Mouse (Mus musculus): ENCODE measurements around the gene Gm44965.
A peak's percentile ranks its signal among the peaks of the same experiment; 100 is the strongest.

Gm44965 gene

DNA sequence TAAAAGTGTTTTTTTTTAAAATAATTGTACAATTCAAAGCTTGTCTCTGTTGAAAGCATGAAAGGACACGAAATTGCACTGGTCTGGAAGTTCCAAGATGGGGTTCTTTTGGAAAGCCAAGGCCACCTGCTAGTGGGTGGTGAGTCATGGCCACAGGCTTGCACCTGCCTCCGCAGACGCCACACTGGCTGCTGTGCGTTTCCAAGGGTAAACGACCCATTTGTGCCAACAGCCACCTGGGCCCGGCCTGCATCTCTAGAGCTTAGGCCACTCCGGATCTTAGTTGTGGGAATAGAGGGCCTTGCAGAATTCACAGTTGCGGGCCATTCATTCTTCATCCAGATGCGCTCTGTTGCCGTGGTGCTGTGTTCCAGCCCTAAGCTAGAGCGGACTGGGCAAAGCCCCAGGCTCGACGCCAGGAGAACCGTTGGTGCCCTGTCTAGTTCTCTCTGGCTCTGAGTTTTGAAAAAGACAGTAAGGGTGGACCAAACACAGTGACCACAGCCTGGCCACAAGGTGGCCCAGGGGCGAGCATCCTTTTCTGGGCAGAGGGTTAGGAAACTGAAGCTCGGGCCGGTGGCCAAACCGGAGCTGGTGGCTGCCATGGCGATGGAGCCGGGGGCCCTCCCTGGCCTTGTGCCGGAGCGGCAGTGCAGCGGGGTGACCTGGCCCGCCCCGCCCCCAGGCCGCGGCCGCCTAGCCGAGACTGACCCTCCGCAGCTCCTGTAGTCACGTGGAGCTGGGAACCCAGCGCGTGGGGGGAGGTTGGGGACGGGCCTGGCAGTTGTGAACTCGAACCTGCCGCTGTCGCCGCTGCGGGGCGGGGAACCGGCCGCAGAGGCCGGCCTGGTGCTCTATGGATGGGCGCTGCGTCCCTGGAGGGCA, at the start of gene Gm44965, which contains the start of gene Repin1:
Gm44965 (plus strand) TSS at position 784 of the 885 bp plus-strand sequence.
Repin1 (plus strand) TSS at position 726 of the 885 bp plus-strand sequence.
- peak; percentile 97 for DNase-seq (ENCODE audit: extremely low spot score)

DNA sequence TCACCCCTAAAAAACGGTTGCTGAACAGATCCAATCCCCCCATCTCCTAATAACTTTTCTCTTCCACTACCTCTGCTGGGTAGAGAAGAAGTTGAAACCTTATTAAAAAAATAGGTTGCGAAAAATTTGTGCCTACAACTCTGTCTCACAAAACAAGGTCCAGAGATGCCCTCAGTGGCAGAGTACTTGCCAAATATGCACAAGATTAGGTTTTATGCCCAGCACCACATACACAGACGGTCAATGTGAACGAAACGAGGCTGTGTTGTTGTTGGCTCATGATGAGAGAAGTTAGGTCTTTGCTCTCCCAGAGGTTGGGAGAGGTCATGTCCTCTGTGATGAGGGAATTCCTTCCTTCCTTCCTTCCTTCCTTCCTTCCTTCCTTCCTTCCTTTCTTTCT, 48.5 kb upstream of the Gm44965 start:
- no peak for DNase-seq (ENCODE audit: extremely low spot score)

DNA sequence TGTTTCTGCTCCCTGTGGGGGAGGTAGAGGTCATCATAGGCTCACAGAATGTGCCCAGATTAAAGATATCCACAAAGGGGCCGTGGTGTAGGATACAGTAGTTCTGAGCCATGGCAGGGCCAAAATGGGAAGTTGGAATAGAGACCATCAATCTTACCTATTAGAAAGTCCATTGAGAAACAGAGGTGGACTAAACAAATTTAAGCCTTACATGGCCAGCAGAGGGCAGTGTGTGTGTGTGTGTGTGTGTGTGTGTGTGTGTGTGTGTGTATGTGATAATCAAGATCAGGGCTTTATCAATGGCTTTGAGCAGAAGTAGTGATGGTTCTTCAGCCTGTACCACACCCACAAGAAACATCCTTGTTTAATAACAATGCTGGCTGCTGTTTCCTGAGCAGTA, 47.5 kb upstream of the Gm44965 start:
- DNase-seq (ENCODE audit: extremely low spot score) = peak; percentile 46

DNA sequence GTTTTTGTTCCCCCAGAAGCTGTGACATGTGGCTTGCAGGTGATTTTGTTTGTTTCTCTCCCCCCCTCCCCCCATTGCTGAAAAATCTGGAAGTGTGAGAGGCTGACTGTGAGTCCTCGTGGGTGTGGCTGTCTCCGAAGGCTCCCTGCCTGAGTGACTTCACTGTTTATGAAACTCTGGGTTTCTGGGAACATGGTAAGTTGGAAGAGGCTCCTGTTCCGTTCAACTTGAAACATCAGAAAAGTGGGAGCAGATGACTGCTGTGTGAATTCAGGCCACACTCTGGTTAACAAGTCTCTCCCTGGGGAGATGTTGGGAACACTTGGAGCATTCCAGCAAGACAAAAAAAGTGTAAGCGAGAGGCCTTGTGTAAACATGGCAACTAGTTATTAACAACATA, 46.9 kb upstream of the Gm44965 start:
- no peak for DNase-seq (ENCODE audit: extremely low spot score)

DNA sequence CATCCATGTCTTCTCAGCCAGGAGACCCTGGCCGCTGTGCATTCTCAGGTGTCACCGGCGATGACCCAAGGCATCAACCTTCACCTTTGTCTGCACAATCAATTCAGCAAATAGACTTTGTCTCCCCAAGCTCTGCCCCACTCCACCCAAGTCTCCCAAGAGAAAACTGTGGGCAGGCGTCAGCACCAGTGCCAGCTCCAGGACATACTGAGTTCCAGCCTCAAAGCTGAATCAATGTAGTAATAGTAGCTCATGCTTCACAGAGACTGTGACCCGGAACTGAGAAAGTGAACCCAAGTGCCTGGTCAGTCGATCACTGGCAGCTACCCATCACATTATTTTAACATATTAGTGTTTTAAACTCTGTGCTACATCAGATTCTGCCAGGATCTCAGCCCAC, 45.4 kb upstream of the Gm44965 start:
- DNase-seq (ENCODE audit: extremely low spot score) = no peak

DNA sequence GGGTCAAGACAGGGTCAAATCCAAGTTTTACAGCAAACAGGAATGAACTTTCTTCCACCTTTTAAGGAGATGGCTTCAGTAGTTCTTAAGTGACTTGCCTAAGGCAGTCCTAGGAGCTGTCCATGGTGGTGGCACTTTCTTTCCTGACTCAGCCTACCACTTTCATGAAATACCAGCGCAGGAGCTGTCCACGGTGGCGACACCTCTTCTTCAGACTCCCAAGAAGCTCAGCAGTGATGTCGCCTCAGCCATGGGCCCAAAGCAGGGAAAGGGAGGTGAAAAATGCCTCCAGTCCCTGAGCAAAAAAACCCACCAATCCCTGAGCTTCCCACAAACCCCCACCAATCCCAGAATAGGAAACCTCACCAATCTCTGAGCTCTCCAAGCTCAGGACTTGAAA, 40.8 kb upstream of the Gm44965 start:
- DNase-seq (ENCODE audit: extremely low spot score) = peak; percentile 18

DNA sequence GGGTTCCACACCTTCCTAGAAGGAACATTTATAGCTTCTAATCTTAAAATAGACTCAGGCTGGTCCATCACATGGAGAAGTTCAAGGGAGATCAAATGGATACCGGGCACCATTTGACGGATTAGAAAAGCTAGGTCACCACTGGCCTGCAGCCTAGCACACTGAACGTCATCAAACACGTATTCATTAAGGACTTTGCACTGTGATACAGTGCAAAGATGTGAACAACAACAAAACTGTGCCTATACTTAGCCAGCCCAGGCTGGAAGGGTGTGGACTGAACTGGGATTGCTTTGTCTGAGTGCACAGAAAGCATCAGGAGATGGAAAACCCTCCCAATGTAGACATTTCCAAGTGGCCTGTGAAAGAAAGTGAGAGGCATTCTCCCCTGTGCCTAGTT, 39.9 kb upstream of the Gm44965 start:
- no peak for DNase-seq (ENCODE audit: extremely low spot score)

DNA sequence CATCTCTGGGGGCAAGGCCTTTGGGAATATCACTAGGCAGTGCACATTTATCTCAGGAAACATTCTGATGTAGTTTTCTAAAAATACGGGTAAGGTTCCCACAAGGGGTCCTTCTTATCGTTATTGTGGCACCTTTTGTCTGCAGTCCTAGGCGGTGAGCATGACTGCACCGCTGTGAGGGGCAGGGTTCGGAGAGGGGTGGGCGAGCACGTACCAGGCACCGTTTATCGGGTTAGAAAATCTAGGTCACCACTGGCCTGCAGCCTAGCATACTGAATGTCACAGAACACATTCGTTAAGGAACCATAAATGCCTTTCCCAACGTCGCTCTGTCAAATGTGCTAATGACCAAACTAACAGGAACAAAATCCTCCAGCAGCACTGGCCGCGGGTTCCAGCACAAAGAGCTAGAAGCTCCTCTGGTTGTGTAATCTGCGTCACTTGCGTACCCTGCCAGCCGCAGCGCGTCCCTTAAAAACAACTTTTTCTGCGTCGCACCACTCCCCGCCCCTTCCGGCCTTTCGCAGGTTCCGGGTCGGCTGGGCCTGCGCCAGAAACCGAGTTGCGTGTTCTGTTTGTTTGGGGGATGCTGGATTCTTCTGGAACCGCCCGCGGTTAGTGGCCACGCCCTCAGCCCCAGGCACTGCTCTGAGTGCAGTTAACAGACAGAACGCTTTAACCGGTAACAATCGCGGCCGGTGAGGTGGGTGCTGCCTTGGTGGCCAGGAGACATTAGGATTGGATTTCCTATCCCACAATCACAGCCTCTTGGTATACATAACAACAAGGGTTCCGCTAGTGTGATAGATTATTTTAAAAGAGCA, 39.2 kb upstream of the Gm44965 start, which contains the start of gene Lrrc61:
Lrrc61 (plus strand) TSS at position 517 of the 824 bp plus-strand sequence.
- peak; percentile 88 for DNase-seq (ENCODE audit: extremely low spot score)

DNA sequence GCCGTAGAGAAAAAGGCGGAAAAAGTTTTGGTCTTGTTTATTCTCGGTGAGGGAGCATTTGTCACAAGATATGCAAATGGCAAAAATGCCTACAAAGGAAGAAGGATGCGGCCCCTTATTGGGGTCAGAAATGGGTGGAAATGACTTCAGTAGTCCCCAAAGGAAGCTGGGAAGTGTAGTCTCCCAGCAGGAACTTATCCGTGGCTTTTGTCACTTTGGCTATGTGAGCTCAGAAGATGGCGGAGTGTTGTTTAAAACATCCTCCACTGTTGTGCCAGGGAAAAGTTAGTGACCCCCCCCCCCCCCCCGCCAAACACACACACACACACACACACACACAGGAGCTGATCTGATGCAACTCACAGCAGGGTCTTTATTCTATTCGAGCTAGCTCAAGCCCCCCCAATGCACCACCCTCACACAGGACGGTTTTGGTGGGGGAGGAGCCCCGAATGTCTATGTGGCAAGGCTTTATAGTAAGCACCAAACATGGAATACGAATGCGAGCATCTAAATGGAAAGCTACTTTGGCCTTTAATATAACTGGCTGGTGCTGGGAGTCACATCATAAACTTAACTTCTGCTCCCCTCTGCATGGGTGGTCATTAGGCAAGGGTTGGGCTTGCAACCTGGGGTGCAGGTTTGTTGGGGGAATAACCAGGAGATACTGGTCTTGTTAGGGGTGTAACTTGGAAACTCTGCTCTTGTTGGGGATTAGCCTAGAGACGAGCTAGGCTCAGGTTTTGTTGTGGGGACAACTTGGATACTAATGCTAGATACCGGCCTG, 38.4 kb upstream of the Gm44965 start:
- no peak for DNase-seq (ENCODE audit: extremely low spot score)

DNA sequence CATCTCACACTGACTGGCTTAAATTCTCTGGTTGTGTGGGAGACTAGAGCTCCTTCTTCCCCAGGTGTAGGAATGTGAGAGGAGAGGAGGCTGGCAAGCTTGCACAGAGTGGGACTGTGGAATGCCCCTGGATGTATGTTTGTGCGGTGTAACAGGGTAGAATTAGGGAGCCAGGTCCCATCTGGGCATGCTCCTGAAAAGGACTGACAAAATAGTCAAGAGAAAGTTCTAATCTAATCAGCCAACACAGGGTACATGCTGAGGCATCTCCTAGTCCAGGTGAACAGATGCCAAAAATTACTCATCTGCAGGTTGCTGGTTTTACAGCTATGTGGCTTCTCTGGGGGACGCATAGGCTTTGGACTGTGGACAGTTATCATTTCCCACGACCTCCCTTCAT, 37.8 kb upstream of the Gm44965 start:
- DNase-seq (ENCODE audit: extremely low spot score) = no peak

DNA sequence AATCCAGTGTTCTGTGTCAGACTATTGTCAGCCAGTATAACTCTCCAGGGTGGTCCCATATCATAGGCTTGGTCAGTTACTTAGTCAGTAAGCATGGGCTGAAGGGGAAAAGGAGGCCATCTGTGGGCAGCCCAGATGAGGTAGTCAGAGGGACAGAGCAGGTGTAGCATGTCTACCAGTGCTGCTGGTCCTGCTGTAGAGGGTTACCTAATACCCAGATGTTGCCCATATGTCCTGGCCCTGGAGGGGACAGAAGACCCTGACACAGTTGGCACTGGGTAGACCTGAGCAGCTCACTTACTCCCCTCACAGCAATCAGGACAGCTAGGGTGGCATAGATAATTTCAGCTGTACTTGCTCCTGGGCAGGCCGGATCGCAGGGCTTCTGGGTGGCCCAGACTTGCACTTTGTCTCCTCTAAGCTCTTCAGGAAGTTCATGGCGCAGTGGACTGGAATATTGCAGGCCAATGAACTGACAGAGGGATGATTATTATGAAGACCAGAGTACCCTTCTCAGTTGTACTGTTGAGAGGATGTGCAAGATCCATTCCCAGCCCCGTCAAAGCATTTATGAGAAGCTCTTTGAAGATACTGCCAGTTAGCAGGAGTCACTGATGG, 27.9 kb upstream of the Gm44965 start:
- no peak for DNase-seq (ENCODE audit: extremely low spot score)

DNA sequence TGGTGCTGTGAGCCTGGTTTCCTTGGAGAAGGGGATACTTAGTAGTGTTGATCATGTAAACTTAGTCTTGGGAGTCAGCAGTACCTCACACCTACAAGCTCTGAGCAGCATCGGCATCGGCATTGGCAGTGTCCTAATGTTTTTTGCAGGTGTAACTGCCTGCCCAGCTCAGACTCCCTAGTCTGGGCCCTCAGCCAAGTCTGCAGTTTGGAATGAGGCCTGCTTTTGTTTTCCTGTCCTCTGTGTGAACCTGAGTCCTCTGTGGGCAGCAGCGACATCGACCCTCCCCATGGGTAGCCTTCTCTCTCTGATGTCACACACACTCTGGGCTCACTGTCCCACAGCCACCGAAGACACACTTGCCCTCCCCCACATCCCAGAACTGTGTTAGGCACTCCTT, 27.4 kb upstream of the Gm44965 start:
- DNase-seq (ENCODE audit: extremely low spot score) = no peak

DNA sequence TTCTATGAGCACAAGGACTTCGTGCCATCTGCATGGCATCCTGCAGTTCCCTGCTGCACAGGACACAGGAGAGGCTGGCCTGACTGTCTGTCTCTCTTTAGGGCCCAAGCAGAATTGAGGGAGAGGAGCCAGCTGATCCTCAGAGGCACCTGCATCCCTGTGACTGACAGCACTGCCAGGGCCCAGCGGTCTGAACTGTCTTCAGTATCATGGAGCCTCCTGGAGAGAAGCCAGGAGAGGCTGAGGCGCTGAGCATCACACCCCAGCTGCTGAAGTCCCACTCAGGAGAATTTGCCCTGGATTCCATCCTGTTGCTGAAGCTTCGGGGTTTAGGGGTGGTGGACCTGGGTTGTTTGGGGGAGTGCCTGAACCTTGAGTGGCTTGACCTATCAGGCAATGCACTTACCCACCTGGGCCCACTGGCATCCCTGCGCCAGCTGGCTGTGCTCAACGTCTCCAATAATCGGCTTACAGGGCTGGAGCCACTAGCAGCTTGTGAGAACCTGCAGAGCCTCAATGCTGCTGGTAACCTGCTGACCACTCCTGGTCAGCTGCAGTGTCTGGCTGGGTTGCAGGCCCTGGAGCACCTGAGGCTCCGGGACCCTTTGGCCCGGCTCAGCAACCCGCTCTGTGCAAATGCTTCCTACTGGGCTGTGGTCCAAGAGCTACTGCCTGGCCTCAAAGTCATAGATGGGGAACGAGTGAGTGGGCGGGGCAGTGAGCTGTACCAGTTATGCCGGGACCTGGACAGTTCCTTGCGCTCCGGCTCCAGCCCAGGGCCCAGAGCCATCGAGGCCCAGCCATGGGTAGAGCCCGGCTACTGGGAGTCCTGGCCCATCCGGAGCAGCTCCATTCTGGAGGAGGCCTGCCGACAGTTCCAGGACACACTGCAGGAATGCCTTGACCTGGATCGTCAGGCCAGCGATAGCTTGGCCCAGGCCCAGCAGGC, 25.4 kb upstream of the Gm44965 start:
- no peak for DNase-seq (ENCODE audit: extremely low spot score)

DNA sequence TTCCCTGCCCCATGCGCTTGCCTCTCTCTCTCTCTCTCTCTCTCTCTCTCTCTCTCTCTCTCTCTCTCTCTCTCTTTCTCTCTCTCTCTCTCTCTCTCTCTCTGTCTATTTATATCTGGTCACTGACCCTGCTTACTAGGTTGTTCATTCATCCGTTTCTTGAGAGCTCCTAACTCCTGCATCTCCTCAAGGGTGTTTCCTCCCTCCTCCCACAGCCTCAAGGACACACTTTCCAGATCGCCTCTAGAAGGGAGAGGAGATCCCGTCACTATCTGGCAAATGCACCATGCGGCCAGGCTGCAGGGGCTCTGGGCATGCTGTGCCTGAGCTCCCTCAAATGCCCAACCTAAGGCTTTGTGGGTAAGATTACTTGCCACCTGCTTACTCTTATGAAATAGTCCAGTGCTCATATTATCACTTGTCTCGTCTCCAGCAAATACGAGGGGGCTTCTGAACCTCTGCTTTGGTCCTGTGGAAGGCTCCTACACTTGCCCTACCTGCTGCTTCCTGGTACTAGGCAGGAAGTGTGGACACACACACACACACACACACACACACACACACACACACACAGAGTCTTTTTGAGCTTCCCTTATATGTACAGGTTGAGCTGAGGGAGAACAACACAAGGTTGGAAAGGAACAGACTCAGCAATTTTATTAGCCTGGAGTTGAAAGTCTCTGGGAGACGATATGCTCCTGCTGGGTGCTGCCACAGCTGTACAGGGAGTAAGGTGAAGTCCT, 24.5 kb upstream of the Gm44965 start:
- DNase-seq (ENCODE audit: extremely low spot score) = no peak

DNA sequence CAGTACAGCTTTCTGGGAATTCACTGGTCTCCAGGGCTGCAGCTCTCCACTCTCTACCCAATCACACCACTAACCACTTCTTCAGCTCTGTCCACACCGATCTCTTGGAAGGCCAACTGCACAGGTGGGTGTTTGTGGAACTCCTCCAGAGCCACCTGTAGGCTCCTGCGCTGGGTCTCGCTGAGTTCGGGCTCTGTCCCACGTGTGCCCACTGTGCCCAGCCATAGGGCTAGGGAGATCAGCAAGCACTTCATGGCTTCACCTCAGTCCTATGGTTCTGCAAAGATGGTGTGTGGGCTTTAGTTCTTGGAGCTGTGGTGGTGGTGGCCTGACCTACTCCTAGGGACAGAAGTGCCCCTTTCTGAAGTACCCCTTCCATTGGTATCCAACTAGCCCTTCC, 21.7 kb upstream of the Gm44965 start:
- DNase-seq (ENCODE audit: extremely low spot score) = no peak

DNA sequence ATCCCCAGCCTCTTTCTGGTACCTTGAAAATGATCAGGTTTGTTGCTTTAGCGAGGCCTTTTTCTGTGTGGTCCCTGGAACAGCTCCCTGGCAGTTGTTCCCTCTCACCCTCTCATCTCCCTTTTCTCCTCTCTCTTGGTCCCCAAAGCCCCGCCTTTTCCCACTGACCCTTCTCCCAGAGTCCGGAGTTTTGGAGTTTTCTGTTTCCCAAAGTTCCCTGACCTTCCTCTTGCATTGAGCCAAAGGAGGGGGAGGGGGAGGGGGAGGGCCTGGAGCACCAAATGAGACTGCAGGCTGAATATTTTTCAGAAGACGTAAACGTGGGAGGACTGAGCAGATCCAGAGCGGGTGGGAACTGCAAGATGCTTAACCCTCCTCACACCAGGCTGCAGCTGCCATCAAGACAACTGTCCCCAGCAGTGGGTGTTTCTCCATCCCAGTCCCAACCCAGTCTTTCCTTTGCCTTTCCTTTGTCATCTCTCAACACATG, 21.1 kb upstream of the Gm44965 start, which contains the start of gene Rarres2:
Rarres2 (minus strand) TSS at position 218 of the 490 bp plus-strand sequence.
- peak; percentile 42 for DNase-seq (ENCODE audit: extremely low spot score)

DNA sequence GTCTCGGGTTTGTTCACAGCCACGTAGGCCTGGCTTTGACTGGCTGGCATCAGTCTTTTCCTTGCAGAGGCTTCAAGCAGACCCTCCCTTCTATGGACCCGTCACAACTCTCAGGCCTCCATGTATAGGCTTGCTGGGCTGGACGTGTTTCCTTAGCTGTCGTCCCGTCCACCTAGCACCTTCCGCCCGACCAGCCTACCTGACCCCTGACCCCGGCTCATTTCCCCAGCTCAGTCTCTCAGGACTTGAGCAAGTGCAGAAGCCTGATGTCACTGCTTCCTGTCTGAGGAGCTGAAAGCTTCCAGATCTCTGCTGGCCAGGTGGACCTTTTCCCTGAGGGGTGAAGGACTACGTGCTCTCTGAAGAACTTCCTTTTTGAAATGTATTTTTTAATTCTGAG, 20.5 kb upstream of the Gm44965 start:
- DNase-seq (ENCODE audit: extremely low spot score) = peak; percentile 60

DNA sequence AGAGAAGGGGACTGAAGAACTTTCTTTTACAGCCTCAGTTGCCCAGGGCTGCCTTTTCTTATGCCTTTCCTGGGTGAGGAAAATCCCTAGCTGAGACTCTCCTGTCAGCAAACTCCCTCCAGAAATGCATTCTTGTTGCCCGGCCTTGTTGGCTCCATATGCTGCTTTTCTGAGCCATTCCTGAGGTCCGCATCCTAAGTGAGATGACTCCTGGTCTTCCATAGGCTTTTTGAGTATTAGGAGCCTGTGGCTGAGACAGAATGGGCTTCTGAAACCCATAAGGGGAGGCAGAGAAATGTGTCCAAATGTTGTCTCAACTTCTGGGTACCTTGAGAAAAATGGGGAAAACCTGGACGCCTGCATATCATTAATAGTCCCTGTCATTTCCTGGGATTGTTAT, 19.8 kb upstream of the Gm44965 start:
- DNase-seq (ENCODE audit: extremely low spot score) = no peak

DNA sequence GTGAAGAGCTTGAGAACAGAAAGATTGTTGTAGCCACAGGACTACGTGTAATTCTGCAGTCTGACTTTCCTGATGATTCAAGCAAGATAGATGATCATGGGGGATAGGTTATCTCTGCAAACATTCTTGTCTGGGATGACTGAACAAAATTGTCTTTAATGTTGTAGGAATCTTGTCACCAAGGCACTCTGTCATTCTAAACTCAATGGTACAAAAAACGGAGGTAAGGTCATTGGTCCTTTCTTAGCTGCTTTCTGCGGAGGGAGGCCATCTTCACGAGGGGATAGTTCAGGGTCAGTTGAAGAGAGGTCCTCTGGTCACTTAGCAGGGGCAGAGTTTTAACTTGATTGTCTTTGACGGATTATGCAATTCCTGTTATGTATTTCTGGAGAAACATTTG, 15.0 kb upstream of the Gm44965 start:
- no peak for DNase-seq (ENCODE audit: extremely low spot score)
